Mouse (Mus musculus) forebrain, postnatal 0 days (tissue): ENCODE measurements around the gene Itgb3. TPM values are rescaled to one million over a fixed set of nuclear protein-coding genes. Genes with fewer than 3 reads are reported as not detected.

Experiments
- ATAC-seq: fragments of 200-750 bp; cut with Nextera tagmentation; 2 replicates; pipeline ENCODE4 v1.8.0; 2017; ENCODE audit warnings: mild to moderate bottlenecking, moderate library complexity
- DNase-seq: peaks from one replicate; pipeline ENCODE4 v3.0.0-alpha.2; 2015
- H3K27ac ChIP-seq: fragments of 300-500 bp; sonication (generic); 2 replicates; pipeline ENCODE4 v1.5.1; 2014; ENCODE audit warnings: low read depth, mild to moderate bottlenecking, antibody characterized with exemption, low read length, moderate library complexity, mixed read lengths
- H3K27me3 ChIP-seq: fragments of 300-500 bp; sonication (generic); 2 replicates; pipeline ENCODE4 v1.6.1; 2014; ENCODE audit warnings: mild to moderate bottlenecking, low read length, mixed read lengths; ENCODE audit not compliant: insufficient read depth
- H3K36me3 ChIP-seq: fragments of 300-500 bp; sonication (generic); 2 replicates; pipeline ENCODE4 v1.6.1; 2014; ENCODE audit warnings: mild to moderate bottlenecking, moderate library complexity; ENCODE audit not compliant: insufficient read depth
- H3K4me1 ChIP-seq: fragments of 300-500 bp; sonication (generic); 2 replicates; pipeline ENCODE4 v1.6.1; 2014; ENCODE audit warnings: antibody characterized with exemption; ENCODE audit not compliant: insufficient read depth
- H3K4me2 ChIP-seq: fragments of 300-500 bp; sonication (generic); 2 replicates; pipeline ENCODE4 v1.6.1; 2014; ENCODE audit warnings: low read depth, mild to moderate bottlenecking, moderate library complexity
- H3K4me3 ChIP-seq: fragments of 300-500 bp; sonication (generic); 2 replicates; pipeline ENCODE4 v1.5.1; 2014; ENCODE audit warnings: low read depth, low read length, mixed read lengths
- H3K9ac ChIP-seq: fragments of 300-500 bp; sonication (generic); 2 replicates; pipeline ENCODE4 v1.6.1; 2014; ENCODE audit warnings: mild to moderate bottlenecking
- H3K9me3 ChIP-seq: fragments of 300-500 bp; sonication (generic); 2 replicates; pipeline ENCODE4 v1.6.1; 2016; ENCODE audit warnings: low read length
- CTCF ChIP-seq: sonication (generic); IDR thresholded peaks from 2 replicates; pipeline ENCODE4 v1.5.1; 2016; ENCODE audit warnings: antibody characterized with exemption, control low read depth, low read depth
- WGBS: fragments of 180-500 bp; shearing (Covaris S2); extraction: QIAGEN DNeasy Blood & Tissue Kit; methylation state at CpG from one replicate; pipeline ENCODE4 v1.1.7; 2014; 5-methylcytosine and 5-hydroxymethylcytosine counted together
- polyA plus RNA-seq: library from polyadenylated mRNA; unstranded; fragments of >200 nt; fragmentation: Nextera tagmentation; extraction: Ambion mirVana; gene quantifications from 2 replicates; pipeline ENCODE4 v1.2.1, GENCODE M21; 2015
- total RNA-seq: library from RNA; depleted of rRNA; stranded (reverse); fragments of >200 nt; gene quantifications from 2 replicates; pipeline ENCODE4 v1.2.3, GENCODE M21; 2014

The Itgb3 gene
- total and polyA plus RNA-seq, 2 experiments from 2014 or later, result 0.71 to 1.2 TPM

- H3K9me3 ChIP-seq, result no peaks in the 10 kb centered on the region
- no peak for DNase-seq
- H3K9ac ChIP-seq, result no peak overlapping the region
- H3K4me2 ChIP-seq, result no peak overlapping the region
- no peak for TF ChIP-seq CTCF
- H3K27me3 ChIP-seq, result no peaks in the 10 kb centered on the region
- H3K27ac ChIP-seq, result no peak overlapping the region
- H3K36me3 ChIP-seq, result no peaks in the 10 kb centered on the region
- no peaks in the 10 kb centered on the region for H3K4me1 ChIP-seq
- WGBS, result 50% methylated on average over 10 of the region's 10 CpGs
- no peak for ATAC-seq
- H3K4me3 ChIP-seq, result no peak overlapping the region
Observed at GRCm38 (mm10) chr11:104576772-104577612, 30.8 kb upstream of the Itgb3 start.

DNA sequence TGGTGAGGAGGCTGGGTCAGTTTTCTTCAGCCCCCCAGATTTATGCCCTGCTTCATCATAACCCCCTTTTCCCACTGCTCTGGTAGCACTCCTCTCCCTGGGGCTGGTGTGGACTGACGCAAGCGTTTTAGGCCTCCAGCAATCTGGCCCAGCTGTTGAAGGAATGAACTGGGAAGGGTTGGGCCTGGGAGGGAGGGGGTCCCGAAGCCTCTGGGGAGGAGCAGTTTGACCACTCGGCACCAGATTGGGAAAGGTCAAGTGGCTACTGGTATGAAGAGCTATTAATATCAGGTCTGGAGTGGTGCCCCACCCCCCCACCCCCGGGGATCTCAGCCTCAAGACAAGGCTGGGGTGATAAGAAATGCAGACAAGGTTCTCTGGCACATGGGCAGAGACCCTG, 29.7 kb upstream of the Itgb3 start:
- WGBS, result 78% methylated on average over 5 of the region's 5 CpGs
- ATAC-seq, result no peak

DNA sequence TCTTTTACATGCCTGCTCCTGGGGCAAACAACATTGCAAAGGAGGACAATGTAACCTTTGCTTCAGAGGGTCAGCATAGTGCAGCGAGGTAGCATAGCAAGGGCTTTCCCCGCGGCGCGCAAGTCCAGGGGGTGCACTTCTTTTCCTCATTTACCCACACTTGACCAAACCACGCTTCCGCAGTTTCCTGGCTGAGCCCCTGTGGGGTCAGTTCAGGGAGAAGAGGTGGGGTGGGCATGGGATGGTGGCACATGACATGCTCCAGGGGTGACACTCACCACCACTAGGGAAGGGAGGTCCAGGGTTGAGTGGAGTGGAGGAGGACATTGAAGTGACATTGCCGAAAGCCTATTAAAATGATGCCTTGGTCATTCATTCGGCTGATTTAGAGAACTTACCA, 28.7 kb upstream of the Itgb3 start:
- no peak overlapping the region for H3K4me2 ChIP-seq
- H3K27me3 ChIP-seq, result no peaks in the 10 kb centered on the region
- no peak overlapping the region for H3K9ac ChIP-seq
- TF ChIP-seq CTCF, result no peak
- no peaks in the 10 kb centered on the region for H3K9me3 ChIP-seq
- 92% methylated on average over 9 of the region's 9 CpGs for WGBS
- H3K4me3 ChIP-seq, result no peak overlapping the region
- no peaks in the 10 kb centered on the region for H3K36me3 ChIP-seq
- DNase-seq (no peak), ATAC-seq (no peak)
- H3K4me1 ChIP-seq, result no peaks in the 10 kb centered on the region
- H3K27ac ChIP-seq, result no peak overlapping the region

More for the DNA sequence above, 29.7 kb upstream of the Itgb3 start:
- Histone ChIP-seq H3K4me3 (no peak overlapping the region), H3K27ac (no peak overlapping the region), H3K27me3 (no peaks in the 10 kb centered on the region), H3K4me1 (no peaks in the 10 kb centered on the region), H3K9ac (no peak overlapping the region), H3K36me3 (no peaks in the 10 kb centered on the region), H3K9me3 (no peaks in the 10 kb centered on the region), H3K4me2 (no peak overlapping the region)
- no peak for DNase-seq
- no peak for TF ChIP-seq CTCF

- 94% methylated on average over 8 of the region's 8 CpGs for WGBS
- Histone ChIP-seq H3K27ac (no peak overlapping the region), H3K27me3 (no peaks in the 10 kb centered on the region), H3K4me2 (no peak overlapping the region), H3K9me3 (no peaks in the 10 kb centered on the region), H3K36me3 (no peaks in the 10 kb centered on the region), H3K4me3 (no peak overlapping the region), H3K9ac (no peak overlapping the region), H3K4me1 (no peaks in the 10 kb centered on the region)
- ATAC-seq (no peak), DNase-seq (no peak)
- no peak for TF ChIP-seq CTCF
Observed at GRCm38 (mm10) chr11:104579575-104579974, 28.2 kb upstream of the Itgb3 start.

GRCm38 (mm10) chr11:104580091-104580490, 27.7 kb upstream of the Itgb3 start:
- WGBS, result 58% methylated on average over 6 of the region's 6 CpGs
- 0 out of 2 replicates have a peak, but pooled peaks have one; percentile 27 for ATAC-seq
- Histone ChIP-seq H3K4me1 (no peaks in the 10 kb centered on the region), H3K4me3 (no peak overlapping the region), H3K9me3 (no peaks in the 10 kb centered on the region), H3K27me3 (no peaks in the 10 kb centered on the region), H3K4me2 (no peak overlapping the region), H3K9ac (no peak overlapping the region), H3K27ac (no peak overlapping the region), H3K36me3 (no peaks in the 10 kb centered on the region)
- TF ChIP-seq CTCF, result no peak
- DNase-seq, result no peak

DNA sequence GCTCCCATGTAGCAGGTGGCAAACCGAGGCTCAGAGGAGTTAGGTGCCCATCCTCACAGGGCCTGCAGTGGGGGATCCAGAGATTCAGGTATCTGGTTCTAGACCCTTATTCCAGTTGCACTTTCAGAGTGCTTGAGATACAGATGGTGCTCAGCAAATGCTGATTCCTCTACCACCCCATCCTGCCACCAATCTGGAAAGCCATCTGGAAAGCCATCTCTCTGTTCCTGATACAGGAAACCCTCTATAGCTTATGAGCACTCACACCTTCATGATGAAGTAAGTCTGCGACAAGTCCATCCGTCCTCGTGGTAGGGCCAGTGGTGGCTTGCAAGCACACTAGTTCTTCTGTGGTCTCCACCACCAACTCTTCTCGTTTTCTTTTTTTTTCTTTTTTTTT, 27.2 kb upstream of the Itgb3 start:
- no peak for TF ChIP-seq CTCF
- WGBS, result 90% methylated on average over 5 of the region's 5 CpGs
- no peak overlapping the region for H3K4me3 ChIP-seq
- H3K27ac ChIP-seq, result no peak overlapping the region
- no peaks in the 10 kb centered on the region for H3K9me3 ChIP-seq
- H3K4me2 ChIP-seq, result no peak overlapping the region
- no peaks in the 10 kb centered on the region for H3K27me3 ChIP-seq
- H3K4me1 ChIP-seq, result no peaks in the 10 kb centered on the region
- DNase-seq (no peak), ATAC-seq (no peak)
- no peaks in the 10 kb centered on the region for H3K36me3 ChIP-seq
- no peak overlapping the region for H3K9ac ChIP-seq

DNA sequence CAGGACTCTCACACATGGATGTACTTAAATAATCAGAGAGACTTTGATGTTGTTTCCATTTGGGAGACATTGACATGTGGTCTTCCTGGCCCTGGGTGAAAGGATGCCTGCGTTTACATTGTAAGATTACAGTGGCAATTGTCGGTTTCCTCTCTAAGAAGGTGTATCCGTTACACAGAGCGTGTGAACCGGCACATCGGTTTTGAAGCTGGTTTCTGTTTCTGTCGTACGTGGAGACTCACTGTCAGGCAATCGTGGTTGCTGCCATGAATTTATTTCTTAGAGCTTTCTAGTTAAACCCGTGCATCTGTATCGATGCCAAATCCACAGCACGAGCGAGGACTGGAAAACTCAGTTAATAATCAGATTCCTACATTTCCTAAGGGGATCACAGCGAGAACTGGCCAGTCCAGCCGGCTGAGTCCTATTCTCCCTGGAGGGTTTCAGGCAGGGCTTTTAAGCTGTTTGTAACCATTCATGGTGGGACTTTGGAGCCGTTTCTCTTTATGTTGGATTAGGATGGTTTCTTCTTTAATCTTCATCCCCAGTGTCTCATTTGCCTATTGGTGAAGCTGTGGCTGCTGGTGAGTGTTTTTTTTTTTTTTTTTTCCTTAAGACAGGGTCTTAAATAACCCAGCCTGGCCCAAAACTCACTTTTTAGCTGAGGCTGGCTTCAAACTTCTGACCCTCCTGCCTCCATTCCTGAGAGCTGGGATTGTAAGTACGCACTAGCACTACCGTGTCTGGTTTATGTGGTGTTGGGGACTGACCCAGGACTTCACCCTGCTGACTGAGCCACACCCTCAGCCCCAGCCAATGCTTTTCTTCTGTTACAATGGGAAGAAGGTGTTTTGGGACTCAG, 26.1 kb upstream of the Itgb3 start:
- WGBS, result 58% methylated on average over 18 of the region's 18 CpGs
- no peak for TF ChIP-seq CTCF

More for the DNA sequence above, 26.1 kb upstream of the Itgb3 start:
- Histone ChIP-seq H3K4me2 (no peak overlapping the region), H3K36me3 (no peaks in the 10 kb centered on the region), H3K27me3 (no peaks in the 10 kb centered on the region), H3K27ac (no peak overlapping the region), H3K9me3 (no peaks in the 10 kb centered on the region), H3K4me1 (no peaks in the 10 kb centered on the region), H3K4me3 (no peak overlapping the region), H3K9ac (no peak overlapping the region)
- ATAC-seq (no peak), DNase-seq (no peak)
